ENCODE assay signal across 11 mouse cellular contexts in genomic region chr17:24453372-24453771, GRCm38 (mm10). TPM values are rescaled to one million over a fixed set of nuclear protein-coding genes. Genes with fewer than 3 reads are reported as not detected.
A peak's percentile ranks its signal among the peaks of the same experiment; 100 is the strongest.
DNase-seq lines count a peak whose midpoint lies in the region; ATAC-seq lines count a peak whose summit lies in the region.
"Had no signal": no experiment of that assay in that cellular context is flagged by ENCODE, and none has a peak within 500 bp of the region (broad histone marks: within the 10 kb centered on the region; RNA-seq: fewer than 3 reads in every experiment).

No protein-coding gene starts in this region.

- H3K27me3 ChIP-seq in kidney, embryonic 14.5 days (ENCODE audit: control insufficient read depth, insufficient read depth, low read length): no peaks in the 10 kb centered on the region
- H3K27me3 ChIP-seq in midbrain, embryonic 15.5 days (replicated peaks): no peaks in the 10 kb centered on the region

- H3K4me1 ChIP-seq in kidney, embryonic 14.5 days (ENCODE audit: control insufficient read depth, insufficient read depth, low read length): peaks cover 6% of the 10 kb centered on the region; the same call in 1 of the 2 replicates
- peaks cover 15% of the 10 kb centered on the region for H3K4me1 ChIP-seq in midbrain, embryonic 15.5 days

- H3K36me3 ChIP-seq in kidney, embryonic 14.5 days (ENCODE audit: control insufficient read depth, insufficient read depth, low read length): peaks cover 32% of the 10 kb centered on the region
- H3K36me3 ChIP-seq in midbrain, embryonic 15.5 days (replicated peaks): peaks cover 9% of the 10 kb centered on the region

- ATAC-seq in kidney, embryonic 14.5 days (ENCODE audit: low FRiP score, low TSS enrichment): no peak
- 0 out of 2 replicates have a peak, but pooled peaks have one; percentile 12 for ATAC-seq in erythroblast, adult 5-6 weeks (replicated peaks; ENCODE audit: low FRiP score, poor library complexity, severe bottlenecking)
- no peak for ATAC-seq in midbrain, embryonic 15.5 days (replicated peaks)
- ATAC-seq in inflammation-experienced regulatory T-cells, adult 6 months: no peak

- no peaks in the 10 kb centered on the region for H3K9me3 ChIP-seq in kidney, embryonic 14.5 days (ENCODE audit: control insufficient read depth, low read length)
- H3K9me3 ChIP-seq in midbrain, embryonic 15.5 days: no peaks in the 10 kb centered on the region

- no peak overlapping the region for H3K9ac ChIP-seq in kidney, embryonic 14.5 days (ENCODE audit: low read depth, low read length)
- no peak overlapping the region for H3K9ac ChIP-seq in midbrain, embryonic 15.5 days

- 71% methylated on average over 2 of the region's 2 CpGs for WGBS in kidney, embryonic 14.5 days
- 92% methylated on average over 2 of the region's 2 CpGs for WGBS in midbrain, embryonic 15.5 days

- no peak overlapping the region for H3K4me3 ChIP-seq in kidney, embryonic 14.5 days (ENCODE audit: low read length)
- H3K4me3 ChIP-seq in midbrain, embryonic 15.5 days: no peak overlapping the region

- H3K27ac ChIP-seq in kidney, embryonic 14.5 days (ENCODE audit: low read depth, low read length): no peak overlapping the region
- H3K27ac ChIP-seq in midbrain, embryonic 15.5 days: no peak overlapping the region
- H3K27ac ChIP-seq: macrophage had no signal

- peak; percentile 43 for DNase-seq in cerebellum, adult 11-12 months
- no peak for DNase-seq in cerebellum, postnatal 25 days
- DNase-seq in kidney, adult 11 months: peak; percentile 54
- no peak for DNase-seq in yolk sac, embryonic 10.5 days (ENCODE audit: low spot score)
- DNase-seq: B cell, adult 2 months had no signal

- no peak overlapping the region for H3K4me2 ChIP-seq in kidney, embryonic 14.5 days (replicated peaks; ENCODE audit: low read depth, low read length)
- peak overlapping the region; percentile 82; the same call in 1 of the 2 replicates for H3K4me2 ChIP-seq in midbrain, embryonic 15.5 days

RNA-seq across cellular contexts. Expression of gene Dnase1l2, which starts 10.5 kb away (rescaled TPM):
- polyA plus RNA-seq in kidney, embryonic 14.5 days (2014; fragmentation: Nextera tagmentation; extraction: Ambion mirVana): 2.5 and 2.8 TPM in 2 replicates
- 2.1 TPM in 1 of 2 replicates, not detected in the other for total RNA-seq in erythroblast, adult 5-6 weeks (2015; ENCODE audit: low replicate concordance)
- total RNA-seq in erythroblast, adult 5-6 weeks (2017; ENCODE audit: low replicate concordance): 0.85 and 5.6 TPM in 2 replicates
- 7.3 and 9.6 TPM in 2 replicates for polyA plus RNA-seq in midbrain, embryonic 15.5 days (2015; fragmentation: Nextera tagmentation; extraction: Ambion mirVana)
- polyA plus RNA-seq in inflammation-experienced regulatory T-cells, adult 6 months (2017; shearing (Covaris generic)): 1 to 10 TPM; 2.9 to 6.5 (median 4.8) TPM

RNA-seq across cellular contexts. Expression of gene E4f1, which starts 16.7 kb away (rescaled TPM):
- 21.6 and 23.2 TPM in 2 replicates for polyA plus RNA-seq in kidney, embryonic 14.5 days (2014; fragmentation: Nextera tagmentation; extraction: Ambion mirVana)
- 15.0 and 20.9 TPM in 2 replicates for total RNA-seq in erythroblast, adult 5-6 weeks (2015; ENCODE audit: low replicate concordance)
- total RNA-seq in erythroblast, adult 5-6 weeks (2017; ENCODE audit: low replicate concordance): 13.4 and 14.1 TPM in 2 replicates
- 53.1 and 55.6 TPM in 2 replicates for polyA plus RNA-seq in midbrain, embryonic 15.5 days (2015; fragmentation: Nextera tagmentation; extraction: Ambion mirVana)
- polyA plus RNA-seq in inflammation-experienced regulatory T-cells, adult 6 months (2017; shearing (Covaris generic)): 10 to 100 TPM; 22.1 to 49.8 (median 23.6) TPM

RNA-seq across cellular contexts. Expression of gene Pgp, which starts 16.8 kb away (rescaled TPM):
- polyA plus RNA-seq in kidney, embryonic 14.5 days (2014; fragmentation: Nextera tagmentation; extraction: Ambion mirVana): 54.1 and 65.0 TPM in 2 replicates
- total RNA-seq in erythroblast, adult 5-6 weeks (2015; ENCODE audit: low replicate concordance): 14.2 and 20.2 TPM in 2 replicates
- total RNA-seq in erythroblast, adult 5-6 weeks (2017; ENCODE audit: low replicate concordance): 6.1 and 8.1 TPM in 2 replicates
- 63.7 and 67.1 TPM in 2 replicates for polyA plus RNA-seq in midbrain, embryonic 15.5 days (2015; fragmentation: Nextera tagmentation; extraction: Ambion mirVana)
- polyA plus RNA-seq in inflammation-experienced regulatory T-cells, adult 6 months (2017; shearing (Covaris generic)): 1 to 10 TPM; 3.5 to 6.9 (median 4.6) TPM

RNA-seq across cellular contexts. Expression of gene Bricd5, which starts 20.3 kb away (rescaled TPM):
- polyA plus RNA-seq in kidney, embryonic 14.5 days (2014; fragmentation: Nextera tagmentation; extraction: Ambion mirVana): 0.71 and 1.6 TPM in 2 replicates
- 1.7 TPM in 1 of 2 replicates, not detected in the other for total RNA-seq in erythroblast, adult 5-6 weeks (2015; ENCODE audit: low replicate concordance)
- total RNA-seq in erythroblast, adult 5-6 weeks (2017; ENCODE audit: low replicate concordance): 1.1 TPM in 1 of 2 replicates, not detected in the other
- polyA plus RNA-seq in midbrain, embryonic 15.5 days (2015; fragmentation: Nextera tagmentation; extraction: Ambion mirVana): 0.23 and 0.28 TPM in 2 replicates
- not detected for polyA plus RNA-seq in inflammation-experienced regulatory T-cells, adult 6 months (2017; shearing (Covaris generic))
- total RNA-seq: granulocyte monocyte progenitor cell, adult 5-6 weeks had no signal
- polyA plus RNA-seq: macrophage had no signal

RNA-seq across cellular contexts. Expression of gene Mlst8, which starts 25.5 kb away (rescaled TPM):
- 36.4 and 36.9 TPM in 2 replicates for polyA plus RNA-seq in kidney, embryonic 14.5 days (2014; fragmentation: Nextera tagmentation; extraction: Ambion mirVana)
- total RNA-seq in erythroblast, adult 5-6 weeks (2015; ENCODE audit: low replicate concordance): 5.9 and 15.8 TPM in 2 replicates
- total RNA-seq in erythroblast, adult 5-6 weeks (2017; ENCODE audit: low replicate concordance): 5.5 and 8.2 TPM in 2 replicates
- polyA plus RNA-seq in midbrain, embryonic 15.5 days (2015; fragmentation: Nextera tagmentation; extraction: Ambion mirVana): 40.6 and 43.7 TPM in 2 replicates
- 10 to 100 TPM; 14.0 to 14.9 (median 14.5) TPM for polyA plus RNA-seq in inflammation-experienced regulatory T-cells, adult 6 months (2017; shearing (Covaris generic))

Comparison
In these comparisons a context has a peak if more than half of its experiments do, and no peak if none do; other contexts are left out.
1. DNase-seq: peak in cerebellum, adult 11-12 months (single experiment) and kidney, adult 11 months (single experiment); none in cerebellum, postnatal 25 days (0 of 2) and yolk sac, embryonic 10.5 days (single experiment).